Mouse (Mus musculus) embryonic facial prominence, embryonic 12.5 days (tissue): ENCODE measurements at regions not wholly inside any gene's neighbourhood (a gene's known extent, or its start where the extent isn't known, plus 50 kb on each side); places are given as distances from the start of the nearest gene placed in this dataset.

Source experiments
- ATAC-seq: fragments of 200-750 bp; cut with Nextera tagmentation; 2 replicates; pipeline ENCODE4 v1.8.0; 2017; ENCODE audit not compliant: insufficient number of reproducible peaks, insufficient read depth, low FRiP score, low TSS enrichment
- H3K27ac ChIP-seq: fragments of 300-500 bp; sonication (generic); 2 replicates; pipeline ENCODE4 v1.5.1; 2016; ENCODE audit warnings: mild to moderate bottlenecking
- H3K27me3 ChIP-seq: fragments of 300-500 bp; sonication (generic); 2 replicates; pipeline ENCODE4 v1.6.1; 2016; ENCODE audit warnings: mild to moderate bottlenecking, moderate library complexity
- H3K36me3 ChIP-seq: fragments of 300-500 bp; sonication (generic); 2 replicates; pipeline ENCODE4 v1.6.1; 2016; ENCODE audit warnings: mild to moderate bottlenecking
- H3K4me1 ChIP-seq: fragments of 300-500 bp; sonication (generic); 2 replicates; pipeline ENCODE4 v1.6.1; 2016
- H3K4me2 ChIP-seq: fragments of 300-500 bp; sonication (generic); replicated peaks from 2 replicates; pipeline ENCODE4 v1.6.1; 2016; ENCODE audit warnings: mild to moderate bottlenecking, moderate library complexity
- H3K4me3 ChIP-seq: fragments of 300-500 bp; sonication (generic); 2 replicates; pipeline ENCODE4 v1.5.1; 2016; ENCODE audit warnings: mild to moderate bottlenecking
- H3K9ac ChIP-seq: fragments of 300-500 bp; sonication (generic); 2 replicates; pipeline ENCODE4 v1.6.1; 2016; ENCODE audit warnings: mild to moderate bottlenecking, moderate library complexity
- H3K9me3 ChIP-seq: fragments of 300-500 bp; sonication (generic); 2 replicates; pipeline ENCODE4 v1.6.1; 2016; ENCODE audit warnings: mild to moderate bottlenecking, moderate library complexity
- WGBS: fragments of 180-500 bp; shearing (Covaris S2); methylation state at CpG from one replicate; pipeline ENCODE4 v1.1.7; 2016; 5-methylcytosine and 5-hydroxymethylcytosine counted together

GRCm38 (mm10) chr10:118501571-118501970, 60.7 kb downstream of the Ifng start:
- WGBS: 77% methylated on average over 3 of the region's 3 CpGs
- H3K36me3 ChIP-seq: no peaks in the 10 kb centered on the region
- H3K27ac ChIP-seq: no peak overlapping the region
- no peaks in the 10 kb centered on the region for H3K4me1 ChIP-seq
- no peaks in the 10 kb centered on the region for H3K27me3 ChIP-seq
- no peak overlapping the region for H3K4me3 ChIP-seq
- H3K9me3 ChIP-seq: no peaks in the 10 kb centered on the region
- no peak overlapping the region for H3K9ac ChIP-seq
- no peak overlapping the region for H3K4me2 ChIP-seq
- ATAC-seq: no peak

GRCm38 (mm10) chr10:118504811-118505210, 64.0 kb downstream of the Ifng start:
- no peaks in the 10 kb centered on the region for H3K4me1 ChIP-seq
- H3K27ac ChIP-seq: no peak overlapping the region
- no peaks in the 10 kb centered on the region for H3K27me3 ChIP-seq
- no peak overlapping the region for H3K4me3 ChIP-seq
- H3K4me2 ChIP-seq: no peak overlapping the region
- H3K9me3 ChIP-seq: no peaks in the 10 kb centered on the region
- no peak overlapping the region for H3K9ac ChIP-seq
- no peak for ATAC-seq
- no peaks in the 10 kb centered on the region for H3K36me3 ChIP-seq
- 62% methylated on average over 4 of the region's 4 CpGs for WGBS

GRCm38 (mm10) chr10:118506154-118506553, 65.3 kb downstream of the Ifng start:
- WGBS: 55% methylated on average over 4 of the region's 4 CpGs
- H3K27me3 ChIP-seq: no peaks in the 10 kb centered on the region
- no peak overlapping the region for H3K4me3 ChIP-seq
- no peak for ATAC-seq
- H3K36me3 ChIP-seq: no peaks in the 10 kb centered on the region
- no peak overlapping the region for H3K27ac ChIP-seq
- H3K9ac ChIP-seq: no peak overlapping the region
- H3K4me1 ChIP-seq: no peaks in the 10 kb centered on the region
- no peak overlapping the region for H3K4me2 ChIP-seq
- H3K9me3 ChIP-seq: no peaks in the 10 kb centered on the region

GRCm38 (mm10) chr10:118507630-118508029, 66.8 kb downstream of the Ifng start:
- Histone ChIP-seq H3K27ac (no peak overlapping the region), H3K9ac (no peak overlapping the region), H3K4me3 (no peak overlapping the region), H3K4me1 (no peaks in the 10 kb centered on the region), H3K9me3 (no peaks in the 10 kb centered on the region), H3K36me3 (no peaks in the 10 kb centered on the region), H3K4me2 (no peak overlapping the region), H3K27me3 (no peaks in the 10 kb centered on the region)
- no peak for ATAC-seq
- WGBS: 58% methylated on average over 2 of the region's 2 CpGs

- no peak overlapping the region for H3K4me3 ChIP-seq
- no peaks in the 10 kb centered on the region for H3K4me1 ChIP-seq
- H3K27me3 ChIP-seq: no peaks in the 10 kb centered on the region
- 87% methylated on average over 3 of the region's 3 CpGs for WGBS
- ATAC-seq: no peak
- no peaks in the 10 kb centered on the region for H3K9me3 ChIP-seq
- H3K4me2 ChIP-seq: no peak overlapping the region
- no peak overlapping the region for H3K27ac ChIP-seq
- H3K36me3 ChIP-seq: no peaks in the 10 kb centered on the region
- H3K9ac ChIP-seq: no peak overlapping the region
These were observed 76.0 kb downstream of the Ifng start for GRCm38 (mm10) chr10:118516839-118517238.

GRCm38 (mm10) chr10:118517995-118518394, 77.1 kb downstream of the Ifng start:
- Histone ChIP-seq H3K36me3 (no peaks in the 10 kb centered on the region), H3K4me2 (no peak overlapping the region), H3K27me3 (no peaks in the 10 kb centered on the region), H3K4me3 (no peak overlapping the region), H3K9ac (no peak overlapping the region), H3K9me3 (no peaks in the 10 kb centered on the region), H3K4me1 (no peaks in the 10 kb centered on the region), H3K27ac (no peak overlapping the region)
- WGBS: 84% methylated on average over 2 of the region's 2 CpGs
- no peak for ATAC-seq

GRCm38 (mm10) chr10:118545966-118546365, 105.1 kb downstream of the Ifng start:
- no peak overlapping the region for H3K9ac ChIP-seq
- H3K27ac ChIP-seq: no peak overlapping the region
- 6% methylated on average over 1 of the region's 1 CpGs for WGBS
- H3K4me1 ChIP-seq: no peaks in the 10 kb centered on the region
- H3K36me3 ChIP-seq: no peaks in the 10 kb centered on the region
- H3K4me3 ChIP-seq: no peak overlapping the region
- no peak overlapping the region for H3K4me2 ChIP-seq
- no peaks in the 10 kb centered on the region for H3K9me3 ChIP-seq
- no peak for ATAC-seq
- H3K27me3 ChIP-seq: no peaks in the 10 kb centered on the region

GRCm38 (mm10) chr10:118550201-118550600, 109.4 kb downstream of the Ifng start:
- no peak for ATAC-seq
- no peak overlapping the region for H3K4me2 ChIP-seq

GRCm38 (mm10) chr10:118558848-118559247, 118.0 kb downstream of the Ifng start:
- WGBS: 30% methylated on average over 6 of the region's 6 CpGs
- H3K4me1 ChIP-seq: peaks cover 4% of the 10 kb centered on the region
- H3K4me3 ChIP-seq: no peak overlapping the region
- H3K27ac ChIP-seq: no peak overlapping the region
- H3K4me2 ChIP-seq: no peak overlapping the region
- H3K36me3 ChIP-seq: no peaks in the 10 kb centered on the region
- no peaks in the 10 kb centered on the region for H3K9me3 ChIP-seq
- H3K9ac ChIP-seq: no peak overlapping the region
- H3K27me3 ChIP-seq: no peaks in the 10 kb centered on the region
- ATAC-seq: no peak

More at GRCm38 (mm10) chr10:118550201-118550600, 109.4 kb downstream of the Ifng start:
- Histone ChIP-seq H3K9ac (no peak overlapping the region), H3K4me3 (no peak overlapping the region), H3K27ac (no peak overlapping the region), H3K9me3 (no peaks in the 10 kb centered on the region), H3K27me3 (no peaks in the 10 kb centered on the region), H3K4me1 (no peaks in the 10 kb centered on the region), H3K36me3 (no peaks in the 10 kb centered on the region)
- WGBS: 84% methylated on average over 4 of the region's 4 CpGs

GRCm38 (mm10) chr10:118564041-118564440, 123.2 kb downstream of the Ifng start:
- no peak for ATAC-seq
- Histone ChIP-seq H3K9ac (no peak overlapping the region), H3K9me3 (no peaks in the 10 kb centered on the region), H3K4me2 (no peak overlapping the region), H3K4me1 (peaks cover 8% of the 10 kb centered on the region), H3K27me3 (no peaks in the 10 kb centered on the region), H3K4me3 (no peak overlapping the region), H3K27ac (no peak overlapping the region), H3K36me3 (no peaks in the 10 kb centered on the region)
- 35% methylated on average over 8 of the region's 8 CpGs for WGBS

GRCm38 (mm10) chr10:118564528-118565268, 123.9 kb downstream of the Ifng start:
- 60% methylated on average over 16 of the region's 16 CpGs for WGBS
- ATAC-seq: no peak
- Histone ChIP-seq H3K4me1 (peaks cover 8% of the 10 kb centered on the region), H3K9me3 (no peaks in the 10 kb centered on the region), H3K36me3 (no peaks in the 10 kb centered on the region), H3K9ac (no peak overlapping the region), H3K27ac (no peak overlapping the region), H3K27me3 (no peaks in the 10 kb centered on the region), H3K4me2 (no peak overlapping the region; the same call in 1 of the 2 replicates), H3K4me3 (no peak overlapping the region)

- Histone ChIP-seq H3K4me3 (no peak overlapping the region), H3K4me1 (peaks cover 8% of the 10 kb centered on the region), H3K36me3 (no peaks in the 10 kb centered on the region), H3K9me3 (no peaks in the 10 kb centered on the region), H3K9ac (no peak overlapping the region), H3K4me2 (no peak overlapping the region), H3K27ac (no peak overlapping the region), H3K27me3 (no peaks in the 10 kb centered on the region)
- 83% methylated on average over 10 of the region's 10 CpGs for WGBS
- no peak for ATAC-seq
These were observed 127.8 kb downstream of the Ifng start for GRCm38 (mm10) chr10:118568617-118569016.
